Mouse (Mus musculus): Measurements from ENCODE around the gene Dclk2. TPM values are rescaled to one million over a fixed set of nuclear protein-coding genes. Genes with fewer than 3 reads are reported as not detected.

Dclk2 gene
- polyA plus RNA-seq, 1 experiment from 2014 or later, result 3.4 TPM

GRCm38 (mm10) chr3:86745769-86746512 is 174.7 kb downstream of the Dclk2 start:
- no peak overlapping the region for H3K4me3 ChIP-seq (replicated peaks)
- H3K9me3 ChIP-seq (replicated peaks), result no peaks in the 10 kb centered on the region
- H3K4me1 ChIP-seq, result 0 out of 2 replicates have a peak, but pooled peaks cover 11% of the 10 kb centered on the region
- no peak overlapping the region for H3K9ac ChIP-seq
- no peaks in the 10 kb centered on the region for H3K27me3 ChIP-seq
- WGBS, result 74% methylated on average over 10 of the region's 10 CpGs
- H3K4me2 ChIP-seq, result no peak overlapping the region
- no peak overlapping the region for H3K27ac ChIP-seq
- no peak for ATAC-seq (replicated peaks; ENCODE audit: low FRiP score)
- no peaks in the 10 kb centered on the region for H3K36me3 ChIP-seq

- Histone ChIP-seq H3K9me3 (replicated peaks) (no peaks in the 10 kb centered on the region), H3K4me3 (replicated peaks) (no peak overlapping the region), H3K4me1 (0 out of 2 replicates have a peak, but pooled peaks cover 8% of the 10 kb centered on the region), H3K9ac (no peak overlapping the region), H3K36me3 (no peaks in the 10 kb centered on the region), H3K27me3 (no peaks in the 10 kb centered on the region), H3K27ac (no peak overlapping the region), H3K4me2 (no peak overlapping the region)
- no peak for ATAC-seq (replicated peaks; ENCODE audit: low FRiP score)
- WGBS, result 81% methylated on average over 4 of the region's 4 CpGs
These were observed 175.3 kb downstream of the Dclk2 start for GRCm38 (mm10) chr3:86745348-86745747.

- no peak overlapping the region for H3K27ac ChIP-seq
- no peaks in the 10 kb centered on the region for H3K9me3 ChIP-seq (replicated peaks)
- H3K4me3 ChIP-seq (replicated peaks), result no peak overlapping the region
- no peaks in the 10 kb centered on the region for H3K27me3 ChIP-seq
- no peaks in the 10 kb centered on the region for H3K4me1 ChIP-seq
- H3K4me2 ChIP-seq, result no peak overlapping the region
- no peak overlapping the region for H3K9ac ChIP-seq
- 93% methylated on average over 4 of the region's 4 CpGs for WGBS
- no peak for ATAC-seq (replicated peaks; ENCODE audit: low FRiP score)
- H3K36me3 ChIP-seq, result no peaks in the 10 kb centered on the region
These were observed 180.9 kb downstream of the Dclk2 start for GRCm38 (mm10) chr3:86739745-86740144.

GRCm38 (mm10) chr3:86738831-86739230 is 181.8 kb downstream of the Dclk2 start:
- Histone ChIP-seq H3K4me1 (no peaks in the 10 kb centered on the region), H3K4me2 (no peak overlapping the region), H3K36me3 (no peaks in the 10 kb centered on the region), H3K27me3 (no peaks in the 10 kb centered on the region), H3K27ac (no peak overlapping the region), H3K9me3 (replicated peaks) (no peaks in the 10 kb centered on the region), H3K9ac (no peak overlapping the region), H3K4me3 (replicated peaks) (no peak overlapping the region)
- ATAC-seq (replicated peaks; ENCODE audit: low FRiP score), result no peak
- WGBS, result 88% methylated on average over 3 of the region's 3 CpGs

Other genes with a start within 250 kb of the Dclk2 start
- gene Cd1d1, start 78.6 kb upstream of the Dclk2 start, polyA plus RNA-seq (2015; fragmentation: Nextera tagmentation; extraction: Ambion mirVana), result 29.2 and 31.9 TPM in 2 replicates